Mouse (Mus musculus) neutrophil, adult 83 days (primary cell): ENCODE data around the gene Hfe2. TPM values are rescaled to one million over a fixed set of nuclear protein-coding genes. Genes with fewer than 3 reads are reported as not detected.

Experiments used
- total RNA-seq, 2 experiments: library from RNA; stranded (reverse); gene quantifications; one replicate each; pipeline ENCODE4 v1.2.4; 2023

Gene Hfe2
- total RNA-seq = not detected

DNA sequence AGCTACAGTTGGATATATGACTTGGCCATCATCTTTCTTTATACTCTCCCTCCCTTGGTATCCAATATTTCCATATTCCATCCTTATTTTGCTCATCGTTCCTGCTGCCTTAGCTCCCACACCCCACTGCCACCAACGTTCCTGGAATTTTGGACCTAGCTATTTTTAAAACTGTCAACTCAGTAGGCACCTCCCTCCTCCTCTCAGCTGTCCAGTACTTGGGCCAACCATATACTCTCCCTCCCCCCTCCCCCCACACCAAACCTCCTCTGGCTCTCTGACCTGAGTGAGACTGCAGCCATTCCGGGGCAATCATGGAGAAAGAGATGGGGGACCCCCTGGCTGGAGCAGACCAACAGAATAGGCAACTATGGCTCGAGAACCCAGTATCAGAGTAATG lies at the start of gene Hfe2:
Gene Hfe2, plus strand, starts transcription at position 259 of the 400 bp plus-strand sequence.

DNA sequence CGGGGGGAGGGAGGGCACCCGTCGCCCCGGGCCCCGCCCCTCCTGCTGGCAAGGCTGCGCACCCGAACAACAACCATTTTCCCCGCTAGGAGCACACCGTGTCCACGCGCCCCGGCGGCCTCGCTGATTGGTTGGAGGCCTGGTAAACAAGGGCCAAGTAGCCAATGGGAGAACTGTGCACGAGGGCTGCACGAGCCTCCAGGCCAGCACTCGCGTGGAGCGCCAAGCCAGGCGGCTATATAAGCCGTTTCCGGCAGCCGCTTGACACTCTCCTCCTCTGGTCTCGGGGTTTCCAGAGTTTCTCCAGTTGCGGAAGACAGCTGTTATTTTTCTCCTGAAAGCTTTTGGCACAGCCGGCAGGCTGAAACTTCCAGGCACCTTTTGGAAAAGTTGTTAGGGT lies 32.7 kb downstream of the Hfe2 start, which contains the start of gene Txnip:
Gene Txnip, plus strand, starts transcription at position 264 of the 400 bp plus-strand sequence.

DNA sequence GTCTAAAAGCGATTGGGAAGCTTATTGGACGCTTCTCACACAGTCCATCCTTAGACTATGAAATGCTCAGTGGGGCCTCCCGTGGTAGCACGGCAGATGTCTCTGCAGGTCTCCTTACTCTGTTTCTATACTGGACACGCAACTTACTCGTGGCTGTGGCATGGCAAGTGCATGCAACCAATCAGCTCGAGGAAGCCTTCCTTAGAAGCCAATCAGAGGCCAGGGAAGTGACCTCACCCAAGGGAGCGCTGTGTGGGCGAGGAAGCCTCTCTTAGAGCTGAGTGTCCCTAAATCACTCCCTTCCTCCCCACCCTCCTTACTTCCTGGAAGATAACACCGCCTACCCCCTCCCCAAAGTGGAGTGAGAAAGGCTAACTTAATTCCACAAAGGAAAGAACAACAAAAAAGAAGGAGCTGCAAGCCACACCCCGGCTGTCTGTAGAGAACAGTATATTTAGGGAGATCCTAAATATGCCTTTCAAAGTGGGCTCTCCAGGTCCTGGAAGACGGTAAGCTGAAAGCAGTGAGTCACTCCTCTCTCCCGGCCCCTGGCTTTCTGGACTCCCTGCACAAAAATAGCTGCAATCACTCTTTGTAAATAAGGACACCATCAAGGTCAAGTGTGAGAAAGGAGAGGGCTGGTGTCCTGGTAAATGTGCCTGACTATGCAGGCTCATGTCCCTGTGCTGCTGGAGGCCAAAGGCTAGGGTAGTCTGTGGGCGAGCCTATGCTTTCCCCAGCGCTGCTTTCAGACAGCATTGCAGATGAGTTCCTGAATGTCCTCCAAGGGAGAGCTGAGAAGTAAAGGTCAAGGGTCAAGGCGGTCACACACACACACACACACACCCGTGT lies 51.9 kb downstream of the Hfe2 start, which contains the start of gene Gm16253:
Gene Gm16253, plus strand, starts transcription at position 295 of the 852 bp plus-strand sequence.

Other genes starting within 250 kb of the Hfe2 start
- 1 to 10 TPM; 3.4 to 4.2 TPM for gene Fcgr1, start 231.2 kb upstream of the Hfe2 start, total RNA-seq
- gene BC107364, start 72.9 kb upstream of the Hfe2 start, total RNA-seq = not detected
- gene Txnip, start 32.8 kb downstream of the Hfe2 start, total RNA-seq = 100 to 1,000 TPM; 373 to 405 TPM
- not detected for gene Gm16253, start 51.8 kb downstream of the Hfe2 start, total RNA-seq
- gene Polr3gl, start 69.0 kb downstream of the Hfe2 start, total RNA-seq = 10 to 100 TPM; 14.2 to 18.0 TPM
- gene Ankrd34a, start 71.5 kb downstream of the Hfe2 start, total RNA-seq = not detected
- under 1 TPM; 0.68 to 0.73 TPM for gene Lix1l, start 76.0 kb downstream of the Hfe2 start, total RNA-seq
- gene Rbm8a, start 104.8 kb downstream of the Hfe2 start, total RNA-seq = 10 to 100 TPM; 49.4 to 49.5 TPM
- 10 to 100 TPM; 12.7 to 14.2 TPM for gene Pex11b, start 110.2 kb downstream of the Hfe2 start, total RNA-seq
- not detected for gene Gm42957, start 110.3 kb downstream of the Hfe2 start, total RNA-seq
- 1 to 10 TPM in 1 of 2 experiments, under 1 TPM in 1; 0.79 to 1.4 TPM for gene Itga10, start 120.4 kb downstream of the Hfe2 start, total RNA-seq
- not detected for gene Ankrd35, start 145.0 kb downstream of the Hfe2 start, total RNA-seq
- 10 to 100 TPM; 38.3 to 43.9 TPM for gene Pias3, start 171.2 kb downstream of the Hfe2 start, total RNA-seq
- 1 to 10 TPM; 1.1 TPM for gene Nudt17, start 183.4 kb downstream of the Hfe2 start, total RNA-seq
- gene Polr3c, start 202.5 kb downstream of the Hfe2 start, total RNA-seq = 10 to 100 TPM; 38.8 to 41.8 TPM
- 10 to 100 TPM; 62.1 to 65.0 TPM for gene Rnf115, start 202.5 kb downstream of the Hfe2 start, total RNA-seq